Comparison of ENCODE assay signal across 22 mouse cellular contexts in genomic region chr4:95520643-95521032, GRCm38 (mm10).
"Had no signal": no experiment of that assay in that cellular context is flagged by ENCODE, and none has a peak within 500 bp of the region (broad histone marks: within the 10 kb centered on the region; RNA-seq: fewer than 3 reads in every experiment).

No protein-coding gene starts in this region.

- H3K27me3 ChIP-seq: limb, embryonic 13.5 days; liver, embryonic 12.5 days; liver, embryonic 15.5 days; lung, embryonic 15.5 days; megakaryocyte, embryonic 14.5 days; midbrain, embryonic 12.5 days; stomach, embryonic 15.5 days had no signal

- H3K9ac ChIP-seq: limb, embryonic 13.5 days; liver, embryonic 12.5 days; liver, embryonic 15.5 days; lung, embryonic 15.5 days; midbrain, embryonic 12.5 days; stomach, embryonic 15.5 days had no signal

- DNase-seq: kidney, adult 18-20 months; kidney, adult 9 months; kidney, postnatal 25 days; layer of hippocampus, postnatal 36 days; left cerebral cortex, postnatal 4 days; liver; lung, adult 18-20 months; lung, postnatal 10 days; lung, postnatal 36 days; retina, postnatal 1 day; right cerebral cortex, postnatal 25 days; spleen, adult 18-20 months; thymus, postnatal 25 days had no signal

- H3K9me3 ChIP-seq: limb, embryonic 13.5 days; liver, embryonic 12.5 days; liver, embryonic 15.5 days; lung, embryonic 15.5 days; megakaryocyte, embryonic 14.5 days; midbrain, embryonic 12.5 days; stomach, embryonic 15.5 days had no signal

- H3K4me2 ChIP-seq: limb, embryonic 13.5 days; liver, embryonic 12.5 days; liver, embryonic 15.5 days; lung, embryonic 15.5 days; midbrain, embryonic 12.5 days; stomach, embryonic 15.5 days had no signal

- H3K36me3 ChIP-seq: limb, embryonic 13.5 days; liver, embryonic 12.5 days; liver, embryonic 15.5 days; lung, embryonic 15.5 days; midbrain, embryonic 12.5 days; stomach, embryonic 15.5 days had no signal

- H3K4me1 ChIP-seq: liver, embryonic 12.5 days; liver, embryonic 15.5 days; lung, embryonic 15.5 days; megakaryocyte, embryonic 14.5 days; stomach, embryonic 15.5 days had no signal

- ATAC-seq: intestine, embryonic 16.5 days; liver, embryonic 12.5 days had no signal

- H3K27ac ChIP-seq: kidney, postnatal 0 days; limb, embryonic 13.5 days; liver, embryonic 12.5 days; liver, embryonic 15.5 days; lung, embryonic 15.5 days; midbrain, embryonic 12.5 days; stomach, embryonic 15.5 days had no signal

- H3K4me3 ChIP-seq: limb, embryonic 13.5 days; liver, embryonic 12.5 days; liver, embryonic 15.5 days; lung, embryonic 15.5 days; megakaryocyte, embryonic 14.5 days; midbrain, embryonic 12.5 days; stomach, embryonic 15.5 days had no signal
